Mouse (Mus musculus) cerebellum, adult 2 months (tissue): ENCODE measurements at regions not wholly inside any gene's neighbourhood (a gene's known extent, or its start where the extent isn't known, plus 50 kb on each side); places are given as distances from the start of the nearest gene placed in this dataset.

Experiments used
- CTCF ChIP-seq: fragments of 200-500 bp; IDR thresholded peaks from 2 replicates; pipeline ENCODE4 v1.5.1; 2011; ENCODE audit warnings: low read depth, mild to moderate bottlenecking, control low read depth, low read length, moderate library complexity, borderline replicate concordance; ENCODE audit not compliant: insufficient read depth
- POLR2A ChIP-seq: fragments of 200-500 bp; IDR thresholded peaks from 2 replicates; pipeline ENCODE4 v1.6.1; 2011; ENCODE audit warnings: low read length, control low read depth, borderline replicate concordance; ENCODE audit not compliant: insufficient read depth

- TF ChIP-seq CTCF (no peak), POLR2A (no peak)
Observed at GRCm38 (mm10) chr13:97428163-97428562, 187.3 kb downstream of the Enc1 start.
